Mouse (Mus musculus) liver, embryonic 14.5 days (tissue): ENCODE measurements around the gene Calu.

ENCODE experiments used
- CTCF ChIP-seq: IDR thresholded peaks from 2 replicates; pipeline ENCODE4 v1.5.1; 2016; ENCODE audit warnings: antibody characterized with exemption, low read depth, control low read depth
- EP300 ChIP-seq: IDR thresholded peaks from 2 replicates; pipeline ENCODE4 v1.6.1; 2016; ENCODE audit warnings: antibody characterized with exemption, low read depth

- TF ChIP-seq CTCF (no peak), EP300 (no peak)
These were observed 46.4 kb downstream of the Calu start for GRCm38 (mm10) chr6:29394286-29394685.
